Mouse (Mus musculus) kidney, adult 2 months (tissue): ENCODE results near the gene Pmepa1.

Experiments
- CTCF ChIP-seq: fragments of 200-500 bp; conservative IDR thresholded peaks from 2 replicates; pipeline ENCODE4 v1.5.1; 2011; ENCODE audit warnings: low read depth, mild to moderate bottlenecking, control low read depth, low read length, moderate library complexity, mixed read lengths; ENCODE audit not compliant: insufficient read depth, insufficient read length
- POLR2A ChIP-seq: fragments of 200-500 bp; IDR thresholded peaks from one replicate; pipeline ENCODE4 v1.6.1; 2011; ENCODE audit warnings: low read depth, low read length, control low read depth

GRCm38 (mm10) chr2:173314291-173314690 lies 38.0 kb upstream of the Pmepa1 start:
- TF ChIP-seq CTCF (no peak), POLR2A (no peak)
